Mouse (Mus musculus) stomach, postnatal 0 days (tissue): Measurements from ENCODE around the gene Pkd1.

Experiments used
- CTCF ChIP-seq: IDR thresholded peaks from 2 replicates; pipeline ENCODE4 v1.5.1; 2016; ENCODE audit warnings: antibody characterized with exemption, low read depth, mild to moderate bottlenecking, moderate library complexity
- EP300 ChIP-seq: optimal IDR thresholded peaks from 2 replicates; pipeline ENCODE3; 2016; ENCODE audit warnings: antibody characterized with exemption

DNA sequence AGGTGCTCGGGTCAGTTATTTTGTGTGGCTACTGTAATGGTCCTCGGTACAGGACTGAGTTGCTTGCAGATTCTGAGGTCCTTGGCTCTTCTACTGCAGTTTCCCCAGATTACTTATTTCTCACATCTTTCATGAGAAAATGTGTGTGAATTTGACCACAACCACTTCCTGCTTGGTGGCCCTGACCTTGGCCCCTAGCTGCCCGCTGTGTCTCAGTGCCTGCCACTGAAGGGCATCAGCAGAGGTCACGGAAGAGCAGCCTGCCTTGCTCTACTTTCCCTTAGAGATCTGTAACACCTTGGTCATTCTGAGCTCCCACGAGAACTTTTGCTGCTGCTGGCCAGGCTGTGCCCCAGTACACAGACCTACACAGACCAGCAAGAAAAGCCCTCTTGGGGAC, 14.0 kb downstream of the Pkd1 start:
- TF ChIP-seq EP300 (no peak), CTCF (no peak)
